Mouse (Mus musculus): Measurements from ENCODE around the gene Slc26a9.
"Not testable (repeated sequence)": the region's sequence is repeated elsewhere in the genome, so short reads cannot be mapped to it uniquely, and the experiment has no call there.

Slc26a9 gene

DNA sequence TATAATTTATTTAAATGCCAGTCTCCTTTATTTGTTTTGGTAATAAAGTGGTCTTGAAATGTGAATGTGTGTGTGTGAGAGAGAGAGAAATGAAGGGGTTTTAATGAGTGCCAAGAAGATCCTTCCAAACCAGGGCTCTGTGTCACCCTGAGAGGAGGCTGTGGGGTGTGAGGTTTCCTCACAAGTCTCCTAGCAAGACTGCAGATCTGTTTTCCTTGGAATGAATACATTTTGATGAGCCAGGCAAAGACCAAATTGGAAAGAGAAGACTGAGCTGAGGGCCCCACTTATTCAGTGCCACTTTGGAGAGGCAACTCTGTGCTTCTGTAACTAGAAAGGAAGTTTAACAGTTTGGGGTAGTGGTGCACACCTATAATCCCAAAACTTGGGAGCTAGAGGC, 27.6 kb downstream of the Slc26a9 start:
- no peak for DNase-seq

DNA sequence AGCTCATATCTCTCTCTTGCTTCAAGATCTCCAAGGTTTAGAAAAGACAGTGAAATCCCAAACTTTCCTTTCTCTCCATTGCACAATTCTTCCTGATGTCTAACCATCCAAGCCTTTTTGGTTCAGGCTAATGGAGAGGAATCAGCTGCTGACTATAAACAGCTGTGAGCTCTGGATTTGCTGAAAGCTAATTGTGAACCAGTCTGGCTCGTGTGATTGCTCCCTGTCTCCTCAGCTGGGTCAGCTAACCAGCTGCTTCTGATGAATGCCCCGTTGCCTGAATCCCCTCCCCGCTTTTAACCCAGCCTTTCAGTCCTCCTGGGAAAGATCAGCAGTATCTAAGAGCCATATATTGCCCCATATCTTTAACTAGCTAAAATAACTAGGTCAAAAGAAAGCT, 50.8 kb downstream of the Slc26a9 start:
- DNase-seq = no peak

DNA sequence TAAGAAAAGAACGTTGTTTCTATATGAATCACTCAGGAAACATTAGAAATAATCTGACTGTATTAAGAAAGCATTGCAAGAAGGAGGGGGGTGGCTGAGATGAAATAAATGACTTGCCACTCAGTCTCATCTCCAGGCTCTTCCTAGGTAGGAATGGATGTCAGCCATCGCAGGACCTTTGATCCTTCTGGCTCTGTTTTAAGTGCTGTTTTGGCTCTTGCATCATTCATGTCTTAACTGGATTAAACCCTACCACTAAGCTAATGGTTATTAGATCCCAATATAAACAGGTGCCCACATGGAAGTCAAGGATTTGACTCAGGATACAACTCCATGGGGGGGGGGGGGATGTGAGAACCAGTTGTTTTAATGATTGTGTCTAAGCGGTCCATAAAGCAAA, 51.3 kb downstream of the Slc26a9 start:
- no peak for DNase-seq

DNA sequence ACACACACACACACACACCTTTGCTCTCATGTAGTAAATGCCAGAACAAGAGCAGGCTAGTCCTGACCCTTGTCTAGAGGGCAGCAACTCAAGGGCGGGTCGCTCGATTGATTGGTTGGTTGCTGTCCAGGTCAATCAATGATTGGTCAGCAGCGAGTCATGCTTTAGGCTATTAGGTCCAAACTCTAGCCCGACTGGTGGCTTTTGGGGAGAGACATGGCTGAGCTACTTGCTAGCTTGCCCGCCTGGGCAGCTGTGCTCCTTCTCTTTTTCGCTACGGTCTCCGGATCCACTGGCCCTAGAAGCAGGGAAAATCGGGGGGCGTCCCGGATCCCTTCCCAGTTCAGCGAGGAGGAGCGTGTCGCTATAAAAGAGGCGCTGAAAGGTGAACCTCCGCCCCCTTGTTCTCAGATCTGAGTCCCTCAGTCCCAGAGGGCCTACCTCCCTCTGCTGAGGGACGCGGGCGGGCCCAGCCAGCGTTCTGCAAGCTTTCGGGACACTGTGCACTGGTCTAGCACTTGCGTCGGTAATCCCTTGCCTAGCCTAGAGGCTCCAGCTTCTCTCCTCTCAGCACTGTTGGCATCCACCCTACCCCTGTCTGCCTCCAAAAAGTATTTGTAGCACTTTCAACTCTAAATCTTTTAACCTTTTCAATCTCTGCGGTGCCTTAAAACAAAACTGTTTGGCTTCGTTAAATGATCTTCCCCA, 53.5 kb downstream of the Slc26a9 start, which contains the start of gene Pm20d1:
TSS of gene Pm20d1 (plus strand) at position 180 of the 708 bp plus-strand sequence.
- no peak for DNase-seq

DNA sequence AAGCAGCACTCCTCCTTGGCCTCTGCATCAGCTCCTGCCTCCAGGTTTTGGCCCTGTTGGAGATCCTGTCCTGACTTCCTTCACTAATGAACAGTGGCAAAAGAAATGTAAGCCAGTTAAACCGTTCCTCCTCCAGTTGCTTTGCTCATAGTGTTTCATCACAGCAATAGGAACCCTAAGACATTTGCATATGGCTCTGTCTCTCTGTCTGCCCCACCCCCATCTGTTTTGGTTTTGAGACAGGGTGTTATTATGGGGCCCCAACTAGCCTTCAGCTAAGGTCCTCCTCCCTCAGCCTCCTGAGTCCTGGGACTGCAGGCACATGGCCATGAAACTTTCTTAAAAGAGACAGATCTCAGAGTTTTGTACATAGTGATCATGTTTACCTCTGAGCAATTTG, 56.2 kb downstream of the Slc26a9 start:
- no peak for DNase-seq

DNA sequence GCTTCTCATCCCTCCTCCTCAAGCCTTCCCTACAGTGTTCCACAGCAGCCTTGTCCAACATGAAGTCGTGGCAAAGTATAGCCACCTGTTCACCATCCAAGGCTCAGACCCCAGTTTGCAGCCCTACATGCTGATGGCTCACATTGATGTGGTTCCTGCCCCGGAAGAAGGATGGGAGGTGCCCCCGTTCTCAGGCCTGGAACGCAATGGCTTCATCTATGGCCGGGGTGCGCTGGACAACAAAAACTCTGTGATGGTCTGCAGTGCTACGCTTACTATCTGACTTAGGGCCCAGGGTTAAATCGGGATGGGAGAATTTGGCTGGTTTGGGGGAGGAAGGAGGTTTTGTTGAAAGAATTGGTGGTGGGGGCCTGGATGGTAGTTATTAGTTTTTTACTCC, 57.2 kb downstream of the Slc26a9 start:
- DNase-seq = no peak

DNA sequence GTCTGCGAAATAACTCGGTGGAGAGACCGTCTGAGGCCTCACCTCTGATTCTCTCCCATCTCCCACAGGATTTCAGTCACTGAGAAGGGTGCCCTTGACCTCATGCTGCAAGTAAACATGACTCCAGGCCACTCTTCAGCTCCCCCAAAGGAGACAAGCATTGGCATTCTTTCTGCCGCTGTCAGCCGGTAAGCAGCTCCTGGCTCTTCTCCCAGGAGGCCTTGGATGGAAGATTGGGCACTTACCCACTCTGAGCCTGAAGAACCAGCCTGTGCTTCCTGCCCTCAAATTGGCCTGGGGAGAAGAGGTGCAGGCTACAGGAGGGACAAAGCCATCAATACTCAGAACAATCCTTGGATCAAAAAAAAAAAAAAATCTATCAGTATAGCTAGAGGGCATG, 58.8 kb downstream of the Slc26a9 start:
- no peak for DNase-seq

DNA sequence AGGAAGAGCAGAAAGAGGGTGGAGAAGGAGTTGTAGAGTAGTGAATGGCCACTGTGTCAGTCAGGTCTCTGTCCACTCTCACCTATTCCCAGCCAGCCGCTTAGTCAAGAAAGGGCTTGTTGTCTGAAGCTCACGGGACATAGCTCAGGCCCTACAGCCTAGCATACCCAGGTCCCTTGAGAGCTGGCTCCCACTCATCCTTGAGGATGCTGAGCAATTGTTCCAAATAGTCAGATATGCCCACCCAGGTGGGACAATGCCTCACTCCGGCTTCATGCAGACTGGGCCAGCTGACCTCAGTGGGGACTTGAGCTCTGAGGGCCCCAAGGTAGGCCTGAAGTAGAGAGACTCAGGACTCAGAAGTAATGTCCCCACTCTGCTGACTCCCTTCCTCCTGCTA, 60.3 kb downstream of the Slc26a9 start:
- DNase-seq = no peak

DNA sequence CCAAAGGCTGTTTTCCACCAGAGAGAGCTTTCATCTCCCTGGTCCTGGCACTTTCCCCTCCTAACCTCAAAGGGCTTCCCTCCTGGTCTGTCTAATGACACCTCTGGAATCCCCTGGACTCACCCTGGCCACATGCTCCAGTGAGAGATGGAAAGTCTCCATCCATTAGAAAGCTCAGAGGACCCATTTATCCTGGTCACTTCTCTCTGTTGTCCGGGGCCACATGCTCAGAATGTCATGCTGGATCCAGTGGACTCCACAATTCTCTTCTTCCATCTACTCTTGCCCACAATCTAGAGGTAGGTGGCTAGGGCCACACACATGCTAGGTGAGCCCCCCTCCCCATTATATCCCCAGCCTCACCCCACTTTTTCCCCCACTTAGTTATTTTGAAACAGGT, 65.2 kb downstream of the Slc26a9 start:
- no peak for DNase-seq

DNA sequence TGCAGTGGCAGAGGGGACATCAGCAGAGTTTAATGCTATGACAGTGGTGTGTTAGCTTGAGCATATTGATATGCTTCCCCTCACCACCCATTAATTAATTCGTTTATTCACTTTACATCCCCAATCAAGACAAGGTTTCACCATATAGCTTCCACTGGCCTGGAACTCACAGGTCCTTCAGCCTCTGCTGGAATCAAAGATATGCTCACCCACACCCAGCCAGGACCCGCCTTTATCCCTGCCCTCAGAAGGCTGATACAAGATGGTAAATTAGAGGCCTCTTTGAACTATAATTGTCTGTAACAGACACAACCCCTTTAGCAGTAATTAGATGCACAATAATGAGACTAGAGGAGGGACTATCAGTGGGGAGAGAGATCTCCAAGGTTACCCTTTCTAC, 65.8 kb downstream of the Slc26a9 start:
- no peak for DNase-seq

DNA sequence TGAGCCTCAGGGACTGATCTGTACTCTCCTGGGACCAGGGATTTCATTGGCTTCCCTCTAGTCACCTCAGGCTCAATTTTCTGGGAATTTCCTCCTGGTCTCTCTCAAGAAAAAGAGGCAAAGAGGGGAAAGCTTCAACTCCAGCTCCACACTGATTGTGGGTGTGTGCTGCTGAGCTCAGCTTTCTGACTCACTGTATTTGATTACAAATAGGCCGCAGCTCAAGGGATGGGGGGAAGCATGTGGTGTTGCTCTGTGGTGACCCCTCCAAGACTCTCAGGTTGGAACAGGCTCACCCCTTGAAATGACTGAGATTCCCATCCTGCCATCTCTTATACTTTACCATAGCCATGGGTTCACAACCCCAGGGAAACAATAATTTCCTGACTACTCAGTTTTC, 67.6 kb downstream of the Slc26a9 start:
- no peak for DNase-seq

DNA sequence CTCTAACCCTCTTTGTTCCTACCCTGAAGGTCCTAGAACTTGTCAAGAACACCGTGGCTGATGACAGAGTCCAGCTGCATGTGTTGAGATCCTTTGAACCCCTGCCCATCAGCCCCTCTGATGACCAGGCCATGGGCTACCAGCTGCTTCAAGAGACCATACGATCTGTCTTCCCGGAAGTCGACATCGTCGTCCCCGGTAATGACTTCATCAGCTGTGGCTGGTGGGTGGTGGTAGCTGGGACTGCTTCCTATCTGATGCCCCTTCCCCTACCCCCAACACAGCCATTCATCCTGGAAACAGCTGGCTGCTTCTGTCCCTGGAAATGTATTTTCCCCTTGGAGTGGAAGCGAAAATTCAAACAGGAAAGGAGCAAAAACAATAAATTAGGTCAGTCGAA, 68.2 kb downstream of the Slc26a9 start:
- no peak for DNase-seq

DNA sequence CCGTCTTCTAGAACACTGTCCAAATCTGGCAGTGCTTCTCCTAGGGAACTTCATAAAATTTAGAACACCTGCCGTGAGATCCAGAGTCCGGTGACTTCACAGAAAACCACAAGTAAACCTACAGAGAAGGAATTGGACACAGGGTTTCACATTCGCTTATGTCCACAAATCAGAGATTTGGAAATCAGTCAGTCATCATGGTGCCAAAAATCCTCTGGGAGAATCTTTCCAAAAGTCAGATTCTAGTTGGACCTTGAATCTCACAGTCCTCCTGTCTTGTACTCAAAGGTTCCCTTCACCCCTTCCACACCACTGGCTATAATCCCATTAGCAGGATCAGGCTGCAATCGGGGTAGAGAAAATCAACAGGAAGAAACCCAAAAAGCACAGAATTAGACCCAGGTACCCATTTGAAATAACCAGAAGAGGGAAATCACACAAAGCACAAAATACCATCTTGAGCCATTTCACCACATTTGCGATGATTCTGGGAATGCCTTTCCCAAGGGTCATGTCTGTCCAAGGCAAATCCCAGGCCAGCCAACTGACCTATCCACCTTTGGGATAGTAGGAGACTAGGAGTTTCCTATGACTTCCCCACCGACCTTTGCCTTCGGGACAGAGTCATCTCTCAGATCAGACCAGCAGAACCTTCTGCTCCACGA, 68.9 kb downstream of the Slc26a9 start:
- no peak for DNase-seq

DNA sequence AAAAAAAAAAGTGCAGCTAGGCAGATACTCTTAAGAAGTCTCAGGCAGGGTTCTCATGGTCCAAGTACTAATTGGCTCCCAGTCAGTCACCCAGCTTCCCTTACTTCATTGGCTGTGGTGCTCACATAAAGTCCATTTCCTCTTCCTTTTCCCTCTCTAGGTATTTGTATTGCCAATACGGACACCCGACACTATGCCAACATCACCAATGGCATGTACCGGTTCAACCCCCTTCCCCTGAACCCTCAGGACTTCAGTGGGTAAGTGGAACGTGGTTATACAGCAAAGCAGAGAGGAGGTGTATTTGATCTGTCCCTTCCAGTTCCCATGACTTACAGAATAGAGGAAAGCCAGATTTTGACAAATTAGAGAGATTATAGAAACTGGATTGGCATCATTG, 69.9 kb downstream of the Slc26a9 start:
- DNase-seq = no peak

DNA sequence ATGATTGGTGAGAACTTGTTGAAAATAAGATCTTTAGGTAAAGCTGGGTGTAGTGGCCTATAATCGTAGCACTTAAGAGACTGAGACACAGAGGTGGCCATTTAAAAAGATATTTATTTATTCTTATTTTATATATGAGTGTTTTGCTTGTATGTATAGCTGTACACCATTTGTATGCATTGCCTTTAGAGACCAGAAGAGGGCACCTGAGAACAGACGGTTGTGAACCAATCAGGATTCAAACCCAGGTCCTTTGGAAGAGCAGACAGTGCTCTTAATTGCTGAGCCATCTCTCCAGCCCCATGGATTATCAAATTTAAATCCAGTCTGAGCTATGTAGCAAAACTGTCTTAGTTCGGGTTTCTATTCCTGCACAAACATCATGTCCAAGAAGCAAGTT, 70.4 kb downstream of the Slc26a9 start:
- no peak for DNase-seq

DNA sequence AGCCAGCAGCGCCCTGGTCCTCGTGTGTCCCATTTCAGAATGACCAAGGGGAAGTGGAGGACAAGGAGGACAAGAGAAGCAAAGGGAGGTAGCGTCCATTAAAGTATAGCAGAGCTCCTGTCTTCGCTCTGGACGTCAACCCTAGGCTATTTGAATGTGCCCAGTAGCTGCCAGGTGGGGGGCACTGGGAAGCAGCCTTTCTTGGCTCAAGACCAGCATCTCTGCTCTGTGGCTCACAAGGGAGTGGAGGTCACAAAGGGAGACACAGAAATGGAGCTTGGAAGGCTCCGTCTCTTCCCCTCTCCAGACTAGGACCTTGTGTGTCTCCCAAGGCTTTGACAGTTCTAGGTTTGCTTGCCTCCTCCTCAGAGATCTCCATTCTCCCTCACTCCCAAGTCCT, 73.1 kb downstream of the Slc26a9 start:
- DNase-seq = no peak

DNA sequence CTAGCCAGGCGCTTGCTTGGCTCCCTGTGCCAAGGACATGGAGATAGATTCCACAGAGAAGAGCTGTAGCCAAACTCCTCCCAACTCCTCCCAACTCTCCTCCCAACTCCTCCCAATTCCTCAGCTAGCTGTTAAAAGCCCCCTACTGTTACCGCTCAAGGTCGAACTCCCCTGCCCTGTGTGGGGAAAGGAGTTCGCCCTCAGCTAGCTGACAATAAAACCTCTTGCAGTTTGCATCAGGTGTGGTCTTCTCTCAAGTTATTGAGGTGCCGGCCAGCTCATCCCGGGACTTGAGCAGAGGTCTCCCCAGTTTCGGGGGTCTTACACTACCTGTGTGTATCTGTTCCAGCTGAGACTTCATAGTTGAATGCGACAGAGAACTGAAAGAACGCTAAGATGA, 76.5 kb downstream of the Slc26a9 start:
- not testable (repeated sequence) for DNase-seq

DNA sequence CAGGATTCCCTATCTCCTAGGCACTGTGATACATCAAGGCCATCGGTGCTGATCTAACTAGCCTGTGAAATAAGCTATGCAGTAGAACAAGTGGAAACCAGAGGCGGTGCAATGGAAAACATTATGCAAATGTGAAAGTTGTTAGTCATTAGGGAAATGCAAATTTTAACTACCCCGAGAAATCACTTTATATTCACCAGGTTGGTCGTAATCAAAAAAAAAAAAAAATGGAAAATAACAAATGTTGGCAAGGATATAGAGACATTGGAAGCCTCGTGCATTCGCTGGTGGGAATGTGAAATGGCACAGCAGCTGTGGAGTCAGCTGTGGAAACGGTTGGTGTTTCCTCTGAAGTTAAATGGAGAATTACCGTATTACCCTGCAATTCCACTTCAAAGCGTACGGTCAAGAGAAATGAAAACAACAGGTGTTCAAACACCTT, 77.1 kb downstream of the Slc26a9 start:
- no peak for DNase-seq
